ENCODE assay signal across 43 mouse cellular contexts in the genomic region with DNA sequence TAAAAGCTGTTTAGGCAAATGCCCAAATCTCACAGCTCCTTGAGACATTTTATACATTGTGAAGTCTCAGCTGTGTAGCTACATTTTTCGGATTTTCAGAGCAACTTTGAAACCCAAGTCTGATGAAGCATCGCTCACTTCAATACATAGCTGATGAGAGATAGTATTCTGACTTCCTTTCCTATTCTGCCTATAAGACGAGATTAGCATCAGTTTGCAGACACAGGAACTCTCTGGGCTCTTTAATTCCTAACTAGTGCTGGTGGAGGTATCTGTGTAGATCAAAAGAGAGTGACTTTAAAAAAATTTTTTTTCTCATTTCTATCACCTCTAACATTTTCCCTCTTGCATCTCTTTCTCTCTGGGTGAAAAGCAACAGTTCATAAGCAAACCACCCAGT. TPM values are rescaled to one million over a fixed set of nuclear protein-coding genes. Genes with fewer than 3 reads are reported as not detected.
"Had no signal": no experiment of that assay in that cellular context is flagged by ENCODE, and none has a peak within 500 bp of the region (broad histone marks: within the 10 kb centered on the region; RNA-seq: fewer than 3 reads in every experiment).

No protein-coding gene starts in this region.

- H3K27ac ChIP-seq: heart, embryonic 10.5 days; hindbrain, embryonic 10.5 days; hindbrain, embryonic 12.5 days; hindbrain, embryonic 14.5 days; kidney, embryonic 15.5 days; kidney, postnatal 0 days; limb, embryonic 12.5 days; liver, embryonic 13.5 days; liver, embryonic 15.5 days had no signal

- H3K9me3 ChIP-seq: heart, embryonic 10.5 days; hindbrain, embryonic 10.5 days; hindbrain, embryonic 12.5 days; kidney, embryonic 15.5 days; limb, embryonic 12.5 days; liver, embryonic 13.5 days; liver, embryonic 15.5 days had no signal

- H3K4me1 ChIP-seq: heart, embryonic 10.5 days; heart, embryonic 12.5 days; hindbrain, embryonic 10.5 days; hindbrain, embryonic 12.5 days; kidney, embryonic 15.5 days; limb, embryonic 12.5 days; liver, embryonic 13.5 days; liver, embryonic 15.5 days had no signal

- H3K36me3 ChIP-seq: heart, embryonic 10.5 days; hindbrain, embryonic 10.5 days; hindbrain, embryonic 12.5 days; kidney, embryonic 15.5 days; limb, embryonic 12.5 days; liver, embryonic 13.5 days; liver, embryonic 15.5 days had no signal

- H3K4me3 ChIP-seq: heart, embryonic 10.5 days; heart, embryonic 12.5 days; hindbrain, embryonic 10.5 days; hindbrain, embryonic 12.5 days; kidney, embryonic 15.5 days; limb, embryonic 12.5 days; liver, embryonic 13.5 days; liver, embryonic 15.5 days had no signal

- ATAC-seq: hindbrain, embryonic 16.5 days; intestine, embryonic 16.5 days had no signal

- H3K27me3 ChIP-seq: heart, embryonic 12.5 days; hindbrain, embryonic 12.5 days; kidney, embryonic 15.5 days; limb, embryonic 12.5 days; liver, embryonic 13.5 days; liver, embryonic 15.5 days had no signal

- DNase-seq: gastrocnemius, postnatal 25 days; heart, adult 18-20 months; heart, postnatal 10 days; heart, postnatal 4 days; kidney, adult 11 months; kidney, adult 2 months; kidney, adult 9 months; kidney, postnatal 14 days; kidney, postnatal 36 days; layer of hippocampus, adult 9-11 months; layer of hippocampus, postnatal 36 days; left cerebral cortex, postnatal 4 days; liver; liver, embryonic 13.5 days had no signal

RNA-seq across cellular contexts. Expression of a gene that starts 26.6 kb away (rescaled TPM):
- total RNA-seq: gastrocnemius, adult 18-20 months; gastrocnemius, adult 8-10 months; gastrocnemius, postnatal 25 days; gastrocnemius, postnatal 4 days; granulocyte monocyte progenitor cell, adult 5-6 weeks; heart, adult 8-10 months; heart, postnatal 25 days; heart, postnatal 4 days; layer of hippocampus, adult 18-20 months; layer of hippocampus, adult 8-10 months; layer of hippocampus, postnatal 14 days; layer of hippocampus, postnatal 36 days; left cerebral cortex, adult 18-20 months; left cerebral cortex, adult 8-10 months; left cerebral cortex, postnatal 10 days; left cerebral cortex, postnatal 25 days; left cerebral cortex, postnatal 4 days had no signal
- polyA plus RNA-seq: heart, embryonic 10.5 days; heart, embryonic 12.5 days; heart, embryonic 14.5 days; heart, embryonic 16.5 days; hindbrain, embryonic 10.5 days; hindbrain, embryonic 12.5 days; hindbrain, embryonic 14.5 days; intestine, embryonic 14.5 days; intestine, embryonic 16.5 days; kidney, embryonic 15.5 days; kidney, postnatal 0 days; limb, embryonic 12.5 days; limb, embryonic 14.5 days; liver, embryonic 11.5 days; liver, embryonic 13.5 days; liver, embryonic 15.5 days had no signal
